Mouse (Mus musculus) adrenal gland, adult 10 weeks (tissue): Measurements from ENCODE around the gene Spag9. TPM values are rescaled to one million over a fixed set of nuclear protein-coding genes. Genes with fewer than 3 reads are reported as not detected.

Experiments
- polyA plus RNA-seq: library from polyadenylated mRNA; stranded (reverse); fragments of 350-450 nt; fragmentation: Illumina TruSeq; extraction: RNeasy Lipid Tissue Mini Kit (QIAGEN cat#74804); gene quantifications from one replicate; pipeline ENCODE4 v1.2.3, GENCODE M21; 2014; ENCODE audit warnings: low read depth, low replicate concordance

Gene Spag9
- polyA plus RNA-seq = 158 TPM

DNA sequence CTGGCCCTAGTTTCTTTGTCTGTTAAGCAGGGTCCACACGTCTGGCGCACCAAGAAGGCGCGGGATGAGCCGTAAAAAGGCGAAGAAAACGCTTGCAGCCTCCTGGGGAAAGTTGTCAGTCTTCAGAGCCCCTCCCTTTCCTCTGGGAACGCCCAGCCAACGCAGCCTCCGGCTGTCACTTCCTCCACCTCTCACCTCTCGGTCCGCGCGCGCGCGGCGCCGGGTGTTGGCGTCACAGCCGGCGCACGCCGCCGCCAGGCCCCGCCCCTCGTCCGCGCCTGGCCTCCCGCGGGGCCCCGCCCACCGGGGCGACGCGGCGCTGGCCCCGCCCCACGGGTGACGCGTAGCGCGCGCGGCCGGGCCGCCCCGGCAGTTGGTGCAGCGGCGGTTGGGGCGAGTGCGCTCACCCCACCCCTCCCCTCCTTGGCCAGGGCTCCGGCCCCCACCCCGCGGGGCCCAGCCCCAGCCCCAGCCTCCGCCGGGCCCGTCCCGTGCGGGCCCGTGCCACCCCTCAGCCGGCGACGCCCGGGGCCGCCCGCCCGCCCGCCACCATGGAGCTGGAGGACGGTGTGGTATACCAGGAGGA is at the start of gene Spag9:
Spag9 (plus strand) TSS at position 372 of the 586 bp plus-strand sequence.

GRCm38 (mm10) chr11:93956159-93956558 is 39.7 kb upstream of the Spag9 start, which contains the start of gene Nme2:
Gene Nme2 (minus strand): TSS chr11:93956259.

DNA sequence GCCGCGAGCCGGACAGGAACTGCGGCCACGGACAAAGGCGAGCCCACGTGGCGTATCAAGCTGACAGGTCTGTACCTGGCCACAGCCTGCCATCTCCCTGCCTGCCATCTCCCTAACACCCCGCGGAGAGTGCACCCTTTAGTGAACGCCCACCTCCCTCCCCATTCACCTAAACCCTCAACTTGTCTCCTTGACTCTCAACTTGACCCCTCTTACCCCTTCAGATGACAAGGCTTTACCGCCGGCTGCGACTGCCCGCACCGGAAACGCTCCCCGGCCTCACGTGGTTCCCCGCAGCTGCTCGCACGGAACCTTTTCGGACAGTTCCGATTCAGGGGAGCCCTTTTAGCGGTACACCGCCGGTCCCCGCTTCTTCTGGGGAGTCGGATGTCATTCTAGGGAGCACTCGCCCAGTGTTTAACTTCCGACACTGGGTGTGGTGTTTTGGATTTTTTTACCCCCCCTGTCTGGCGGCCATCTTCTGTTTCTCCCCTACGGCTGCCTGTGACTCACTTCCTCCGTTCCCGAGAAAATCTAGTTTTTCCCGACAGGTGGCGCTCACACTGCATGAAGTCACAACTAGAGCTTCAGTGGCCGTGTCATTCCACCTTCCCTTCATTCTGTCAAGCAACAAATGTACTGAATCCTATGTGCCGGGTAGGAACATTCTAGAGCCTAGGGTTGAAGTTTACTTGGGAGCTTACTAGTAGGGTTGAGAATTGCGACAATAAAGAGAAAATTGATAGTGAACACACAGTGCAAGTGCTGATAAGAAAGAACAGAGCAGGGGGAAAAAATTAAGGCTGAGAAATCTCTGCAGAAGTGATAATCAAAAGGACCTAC is 27.7 kb upstream of the Spag9 start, which contains the start of the genes Gm20390 and Nme1:
Gm20390 (minus strand) TSS at position 289 of the 843 bp plus-strand sequence.
Nme1 (minus strand) TSS at position 517 of the 843 bp plus-strand sequence.

Other genes starting within 250 kb of the Spag9 start
- 66.1 TPM for gene Utp18, start 110.3 kb upstream of the Spag9 start, polyA plus RNA-seq
- gene Mbtd1, start 110.2 kb upstream of the Spag9 start, polyA plus RNA-seq = 50.9 TPM
- 124 TPM for gene Nme2, start 39.8 kb upstream of the Spag9 start, polyA plus RNA-seq
- gene Gm20390, start 27.8 kb upstream of the Spag9 start, polyA plus RNA-seq = not detected
- gene Nme1, start 27.6 kb upstream of the Spag9 start, polyA plus RNA-seq = 16.6 TPM
- gene Tob1, start 215.4 kb downstream of the Spag9 start, polyA plus RNA-seq = 595 TPM
- not detected for gene Wfikkn2, start 249.9 kb downstream of the Spag9 start, polyA plus RNA-seq